Mouse (Mus musculus) heart, postnatal 4 days (tissue): ENCODE data around the gene Cldn2. TPM values are rescaled to one million over a fixed set of nuclear protein-coding genes. Genes with fewer than 3 reads are reported as not detected.
A peak's percentile ranks its signal among the peaks of the same experiment; 100 is the strongest.

Experiments used
- DNase-seq: peaks from one replicate; pipeline ENCODE4 v3.0.0; 2021
- total RNA-seq, 2 experiments: library from RNA; stranded (reverse); gene quantifications; 2 replicates each; pipeline ENCODE4 v1.2.3; 2021

Gene Cldn2
- total RNA-seq, 2 experiments from 2014 or later: not detected

- no peak for DNase-seq
Measured at GRCm38 (mm10) chrX:139808085-139808484, 7.5 kb downstream of the Cldn2 start.

- no peak for DNase-seq
Measured at GRCm38 (mm10) chrX:139808501-139808900, 7.9 kb downstream of the Cldn2 start.

DNA sequence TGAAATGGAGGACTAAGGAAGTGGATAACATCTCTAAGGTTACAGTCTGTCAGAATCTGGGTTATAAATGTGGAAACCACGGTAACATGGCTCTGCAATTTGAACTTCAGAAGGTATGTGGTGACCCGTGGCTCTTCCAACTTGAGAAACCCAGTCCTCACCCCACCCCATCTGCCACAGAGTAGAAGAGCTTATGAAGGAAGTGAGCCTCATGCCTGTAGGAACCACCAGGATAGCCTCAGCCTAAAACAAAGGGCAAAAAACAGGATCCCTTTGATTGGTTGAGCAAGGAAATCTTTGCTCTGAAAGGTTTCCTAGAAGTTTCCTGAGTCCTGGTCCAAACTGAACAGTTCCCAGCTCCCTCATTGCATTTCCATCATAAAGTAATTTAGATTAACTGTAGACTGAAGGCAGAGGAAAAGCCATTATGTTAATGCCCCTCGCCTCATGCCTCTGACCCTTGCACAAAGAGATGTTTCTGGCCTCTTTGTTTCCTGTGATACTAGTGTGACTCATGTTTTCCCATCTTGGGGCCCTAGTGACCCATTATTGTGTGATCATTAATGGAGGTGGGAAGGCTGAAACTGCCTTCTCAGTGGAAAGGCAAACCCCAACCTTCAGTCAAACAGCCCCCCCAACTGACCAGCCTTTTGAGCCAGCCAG, 12.1 kb downstream of the Cldn2 start:
- DNase-seq: no peak

GRCm38 (mm10) chrX:139813299-139814002, 12.8 kb downstream of the Cldn2 start:
- DNase-seq: no peak

- no peak for DNase-seq
Measured at GRCm38 (mm10) chrX:139814018-139814635, 13.5 kb downstream of the Cldn2 start.

- no peak for DNase-seq
Measured at GRCm38 (mm10) chrX:139815201-139815600, 14.6 kb downstream of the Cldn2 start.

DNA sequence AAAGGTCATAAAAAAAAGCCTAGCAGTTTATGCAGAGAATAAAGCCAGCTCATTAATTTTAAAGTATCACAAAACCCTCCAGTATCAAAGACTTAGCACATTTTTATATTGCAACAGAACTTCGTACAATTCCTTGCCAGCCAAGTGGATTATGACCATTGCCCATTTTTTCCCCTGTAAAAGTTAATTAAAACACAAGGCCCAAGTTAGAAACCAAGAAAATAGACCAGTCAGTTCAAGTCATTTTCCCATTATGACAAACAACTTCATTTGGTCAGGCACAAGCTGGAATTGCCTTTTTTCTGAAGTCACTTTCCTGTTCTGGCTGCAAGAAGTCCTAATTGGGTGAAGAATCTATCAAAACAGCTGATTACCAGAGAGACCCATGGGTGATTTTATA, 24.8 kb downstream of the Cldn2 start:
- no peak for DNase-seq

DNA sequence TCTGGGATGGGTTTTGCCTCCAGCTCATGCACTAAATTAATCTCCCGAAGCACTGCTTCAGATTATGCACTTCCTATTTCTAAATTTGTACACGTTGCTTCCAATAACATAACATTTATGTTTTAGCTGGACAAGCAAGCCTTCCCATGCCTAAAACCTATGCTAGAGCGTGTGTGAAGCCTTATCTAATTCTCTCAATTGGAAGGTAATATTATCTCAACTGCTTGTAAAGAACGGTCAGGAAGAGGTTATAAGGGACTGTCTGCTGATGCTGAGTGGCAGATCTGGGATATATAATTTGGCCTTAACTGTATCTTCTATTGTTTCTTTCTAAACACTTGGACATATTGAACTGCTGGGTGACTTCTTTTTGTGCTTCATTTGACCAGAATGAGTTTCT, 26.3 kb downstream of the Cldn2 start:
- DNase-seq: no peak

GRCm38 (mm10) chrX:139828363-139829092, 27.9 kb downstream of the Cldn2 start:
- no peak for DNase-seq

DNA sequence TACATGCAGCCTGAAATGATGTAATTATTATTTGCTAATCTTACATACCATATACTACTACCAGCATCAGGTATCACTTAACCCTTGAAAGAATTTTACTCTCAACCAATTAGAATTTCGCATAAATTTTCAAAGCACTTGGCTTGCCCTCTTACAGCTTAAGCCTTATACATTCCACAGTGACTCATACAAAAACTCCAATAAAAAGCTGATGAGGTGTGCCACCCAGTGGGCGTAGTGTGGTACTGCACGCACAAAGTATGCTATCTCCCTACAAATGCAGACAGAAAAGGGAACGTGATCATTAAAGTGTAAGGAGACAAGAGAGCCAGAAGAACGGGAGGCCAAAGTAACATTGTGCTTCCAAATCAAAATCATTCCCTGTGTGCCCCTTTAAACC, 31.8 kb downstream of the Cldn2 start:
- peak; percentile 54 for DNase-seq

DNA sequence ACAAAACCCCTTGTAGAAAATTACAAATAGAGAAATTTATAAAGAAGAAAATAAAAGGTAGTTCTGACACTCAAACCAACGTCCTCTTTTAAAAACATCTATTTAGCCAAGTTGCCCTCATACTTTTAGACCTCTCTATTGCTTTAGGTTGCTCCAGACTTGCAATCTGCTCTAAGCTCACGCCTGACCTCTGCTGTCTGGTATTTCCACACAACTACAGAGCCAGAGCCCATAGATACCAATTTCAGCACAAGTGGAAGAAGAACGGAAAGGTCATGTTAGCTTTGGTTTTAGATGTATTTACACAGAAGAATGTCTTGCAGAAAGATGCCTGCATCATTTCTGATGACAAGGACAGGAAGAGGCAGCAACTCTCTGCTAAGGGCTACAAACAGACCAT, 38.4 kb downstream of the Cldn2 start:
- peak; percentile 12 for DNase-seq

GRCm38 (mm10) chrX:139841091-139841490, 40.5 kb downstream of the Cldn2 start:
- no peak for DNase-seq

DNA sequence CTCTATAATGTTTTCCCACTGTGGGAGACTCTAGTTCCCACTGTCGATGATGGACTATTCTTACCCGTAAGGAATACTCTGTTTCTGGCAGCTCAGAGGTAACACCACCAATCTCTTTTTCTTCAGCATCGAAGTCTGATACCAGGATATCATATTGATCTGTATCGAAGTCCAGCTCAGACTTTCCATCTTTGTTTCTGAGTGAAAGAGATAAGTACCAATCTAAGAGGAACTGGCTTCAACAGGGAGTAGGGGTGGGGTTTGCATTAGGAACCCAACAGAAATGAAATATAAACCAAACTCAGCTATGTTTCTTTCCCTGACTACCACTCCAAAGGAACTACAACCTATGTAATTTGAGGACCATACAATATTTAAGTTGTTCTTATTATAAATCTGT, 54.2 kb downstream of the Cldn2 start:
- no peak for DNase-seq

GRCm38 (mm10) chrX:139859402-139859801, 58.8 kb downstream of the Cldn2 start:
- no peak for DNase-seq

Other genes with a start within 250 kb of the Cldn2 start
- 10 to 100 TPM; 47.2 to 53.1 TPM for gene Rnf128, start 237.5 kb upstream of the Cldn2 start, total RNA-seq
- 10 to 100 TPM in 1 of 2 experiments, 1 to 10 TPM in 1; 9.7 to 10.1 TPM for gene Tbc1d8b, start 115.8 kb upstream of the Cldn2 start, total RNA-seq
- not detected for gene Gm15013, start 86.3 kb upstream of the Cldn2 start, total RNA-seq
- not detected for gene Ripply1, start 18.5 kb upstream of the Cldn2 start, total RNA-seq
- 10 to 100 TPM; 11.4 to 12.3 TPM for gene Morc4, start 70.8 kb downstream of the Cldn2 start, total RNA-seq
- gene Rbm41, start 197.8 kb downstream of the Cldn2 start, total RNA-seq: 10 to 100 TPM; 10.0 to 11.4 TPM